Mouse (Mus musculus) telencephalon, adult 2 months (tissue): ENCODE measurements around the gene Ap3b2.

Experiments
- DNase-seq: peaks from one replicate; pipeline ENCODE4 v3.0.0-alpha.2; 2011; ENCODE audit warnings: low read depth, low spot score

The Ap3b2 gene

DNA sequence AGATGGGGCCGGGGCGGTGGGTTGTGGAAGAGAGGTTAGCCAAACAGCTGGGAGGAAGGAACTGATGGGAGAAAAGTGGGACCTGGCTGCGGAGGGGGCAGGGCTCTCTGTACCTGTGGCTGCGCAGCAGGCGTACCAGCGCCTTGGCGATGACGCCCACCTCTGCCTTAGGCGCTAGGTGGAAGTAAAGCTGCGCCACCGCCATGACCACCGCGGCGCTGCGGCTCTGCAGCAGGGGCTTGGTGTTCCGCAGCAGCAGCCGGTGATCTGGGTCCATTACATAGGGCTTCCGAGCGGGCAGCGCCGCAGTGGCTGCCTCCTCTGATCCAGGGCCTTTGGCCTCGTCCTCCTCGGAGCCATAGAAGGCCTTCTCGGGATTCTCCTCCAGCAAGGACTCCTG, 16.9 kb downstream of the Ap3b2 start:
- DNase-seq, result no peak

DNA sequence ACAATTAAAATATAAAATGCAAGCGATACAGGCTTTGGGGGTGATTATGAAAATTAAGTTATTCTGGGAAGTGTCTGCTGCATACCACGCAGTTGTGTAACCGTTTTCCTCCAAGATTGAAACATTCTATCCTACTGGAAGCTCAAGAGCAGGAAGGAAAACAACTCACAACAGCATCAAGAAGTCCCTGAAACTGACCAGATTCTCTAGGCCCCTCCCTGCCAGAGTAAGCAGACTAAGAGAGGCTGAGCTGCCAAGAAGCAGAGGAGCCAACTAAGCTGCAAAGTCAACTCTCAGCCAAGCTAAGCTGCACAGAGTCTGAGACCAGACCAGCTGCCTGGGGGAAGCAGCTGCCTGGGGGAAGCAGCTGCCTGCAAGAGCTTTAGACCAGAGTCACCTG, 18.5 kb downstream of the Ap3b2 start:
- peak; percentile 75 for DNase-seq

DNA sequence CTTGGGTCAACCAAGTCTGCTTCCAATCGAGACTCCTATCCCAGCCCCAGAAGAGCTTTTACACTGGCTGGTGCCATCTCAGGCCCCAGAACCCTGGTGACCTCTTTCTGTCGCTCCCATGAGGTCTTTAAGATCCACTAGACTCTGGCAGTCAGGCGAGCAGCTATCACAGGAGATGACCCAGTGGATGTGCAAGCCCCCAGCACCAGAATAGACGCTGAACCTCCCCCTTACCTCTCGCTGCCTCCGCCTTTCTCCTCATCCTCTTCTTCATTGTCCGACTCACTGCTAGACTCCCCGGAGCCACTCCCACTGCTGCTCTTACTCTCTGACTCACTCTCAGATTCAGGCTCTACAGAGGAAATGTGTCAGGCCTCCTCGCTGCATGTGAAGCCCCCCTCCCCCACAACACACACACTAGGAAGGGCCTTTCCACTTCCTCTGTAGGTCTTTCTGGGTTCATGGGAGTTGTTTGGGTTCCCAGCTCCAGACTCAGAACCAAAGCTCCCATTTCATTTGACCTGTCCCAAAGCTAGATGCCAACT, 28.7 kb downstream of the Ap3b2 start:
- DNase-seq, result no peak

DNA sequence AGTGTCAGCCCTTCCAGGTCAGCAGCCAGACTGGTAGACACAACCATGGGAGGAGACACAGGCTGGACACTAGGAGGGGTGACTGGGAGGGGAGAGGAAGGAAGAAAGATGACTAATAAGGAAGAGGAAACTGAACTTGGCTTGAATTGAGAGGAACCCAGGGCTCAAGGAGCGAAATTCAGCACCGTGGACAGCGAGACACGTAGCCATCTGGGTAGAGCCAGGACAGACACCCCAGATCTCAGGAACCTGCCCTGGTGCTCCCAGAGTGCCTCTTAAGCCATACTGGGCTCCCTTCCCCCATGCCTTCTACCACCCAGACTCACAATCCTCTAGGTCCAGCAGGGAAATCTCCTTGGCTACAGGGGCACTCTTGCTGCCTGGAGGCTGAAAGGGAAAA, 29.6 kb downstream of the Ap3b2 start:
- no peak for DNase-seq

DNA sequence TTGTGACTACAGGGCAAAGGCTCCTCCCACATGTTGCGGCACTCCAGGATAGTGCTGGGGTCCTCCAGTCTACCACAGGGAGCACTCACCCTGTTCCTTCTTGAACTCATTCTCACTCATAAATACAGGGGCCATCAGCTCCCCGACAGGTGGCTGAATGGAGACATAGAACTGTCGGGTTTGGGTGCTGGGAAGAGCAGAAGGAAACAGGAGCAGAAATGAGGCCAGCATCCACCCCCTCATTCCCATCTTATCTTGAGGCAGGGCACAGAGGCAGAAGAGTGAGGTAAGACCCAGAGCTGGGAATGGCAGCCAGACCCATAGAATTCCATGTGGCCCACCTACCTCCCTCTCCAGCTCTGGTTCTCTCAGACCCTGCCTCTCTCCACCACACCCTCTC, 30.9 kb downstream of the Ap3b2 start:
- DNase-seq, result no peak

DNA sequence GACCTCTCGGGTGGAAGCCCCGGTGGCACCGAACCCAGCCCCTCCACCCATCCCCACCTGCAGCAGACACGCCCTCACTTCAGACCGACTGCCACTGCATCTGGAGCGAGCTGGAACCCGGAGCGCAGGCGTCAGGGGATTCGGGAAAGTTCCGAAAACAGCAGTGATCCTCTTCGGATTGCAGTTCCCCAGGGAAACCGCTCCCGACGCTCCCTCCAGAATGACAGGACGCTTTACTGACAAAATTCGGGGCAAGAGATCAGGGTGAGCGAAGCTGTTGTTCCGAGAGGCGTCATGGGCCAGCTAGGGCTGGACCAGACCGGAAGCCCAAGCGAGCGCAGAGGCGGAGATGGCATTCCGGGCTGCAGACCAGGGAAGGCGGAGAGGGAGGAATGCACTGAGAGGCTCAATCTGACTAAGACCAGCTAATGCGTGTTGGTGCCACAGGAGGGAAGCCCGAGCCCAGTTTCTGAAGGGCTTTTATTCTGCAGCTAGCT, 38.5 kb downstream of the Ap3b2 start, which contains the start of gene Cpeb1:
Gene Cpeb1 (minus strand): TSS at position 311 of the 497 bp plus-strand sequence.
- DNase-seq, result peak; percentile 67

DNA sequence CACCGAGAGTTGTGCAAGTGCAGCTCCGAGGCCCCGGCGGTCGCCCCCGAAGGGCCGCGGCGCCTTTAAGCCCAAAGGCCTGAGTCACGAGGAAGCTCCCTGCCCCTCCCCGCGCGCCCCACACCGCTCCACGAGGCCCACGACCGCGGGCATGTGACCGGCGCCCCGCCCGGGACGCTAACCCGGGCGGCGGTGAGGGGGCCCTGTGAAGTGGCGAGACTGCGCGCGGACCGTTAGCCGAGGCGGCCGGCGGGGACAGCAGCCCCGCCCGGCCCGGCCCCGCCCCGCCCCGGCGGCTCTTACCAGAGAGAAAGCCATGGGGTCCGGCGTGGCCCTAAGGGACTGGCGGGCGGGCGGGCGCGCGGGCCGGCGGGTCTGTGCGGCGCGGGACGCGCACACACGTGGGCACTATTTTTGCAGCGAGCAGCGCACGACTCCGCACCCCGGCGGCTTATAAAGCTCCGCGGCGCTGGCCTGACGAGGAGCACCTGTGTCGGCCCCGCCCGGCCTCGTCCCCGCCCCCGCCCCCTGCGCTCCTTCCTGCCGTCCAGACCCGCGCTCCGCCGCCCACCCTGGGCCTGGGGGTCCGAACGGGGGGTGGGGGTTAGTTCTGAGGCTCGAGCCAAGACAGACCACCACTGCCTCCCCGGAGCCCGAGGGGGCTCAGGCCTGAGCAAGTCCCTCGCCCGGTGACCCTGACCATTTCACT, 39.2 kb downstream of the Ap3b2 start:
- DNase-seq, result no peak

DNA sequence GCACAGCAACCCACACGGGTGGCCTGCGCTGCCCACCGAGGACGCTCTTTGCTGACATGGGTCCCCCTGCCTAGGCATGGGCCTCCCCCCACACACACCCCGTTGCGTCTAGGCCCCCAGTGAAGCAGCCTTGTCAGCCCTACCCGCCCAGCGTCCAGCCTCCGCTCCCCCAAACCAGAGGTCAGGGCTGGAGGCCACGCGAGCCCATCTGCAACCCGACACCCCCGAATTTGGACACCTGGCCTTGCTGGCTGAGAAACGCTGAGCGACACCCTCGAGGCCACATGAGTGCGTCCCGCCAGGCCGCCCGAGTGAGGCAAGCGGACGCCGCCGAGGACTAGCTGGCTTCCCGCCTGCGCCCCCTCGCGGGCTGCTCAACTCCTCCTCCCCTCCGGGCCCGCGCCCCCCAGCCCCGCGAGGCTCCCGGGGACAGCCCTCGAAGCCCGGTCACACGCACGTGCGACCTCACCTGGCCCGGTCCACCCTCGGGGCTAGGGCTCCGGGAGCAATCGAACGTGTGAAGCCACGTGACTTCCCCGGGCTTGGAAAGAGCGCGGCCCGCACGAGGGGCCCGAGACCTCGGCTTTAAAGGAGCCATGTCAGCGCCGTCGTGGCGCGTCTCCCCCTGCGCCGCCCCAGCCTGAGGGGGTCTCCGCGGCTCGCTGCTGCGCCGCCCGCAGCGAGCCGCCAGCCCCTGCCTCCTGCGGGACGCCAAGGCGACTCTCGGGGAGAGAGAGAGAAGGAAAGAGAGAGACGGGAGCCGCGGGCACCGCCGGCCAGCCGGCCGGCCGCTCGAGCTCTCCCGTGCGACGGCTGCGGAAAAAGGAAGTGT, 40.1 kb downstream of the Ap3b2 start:
- no peak for DNase-seq

DNA sequence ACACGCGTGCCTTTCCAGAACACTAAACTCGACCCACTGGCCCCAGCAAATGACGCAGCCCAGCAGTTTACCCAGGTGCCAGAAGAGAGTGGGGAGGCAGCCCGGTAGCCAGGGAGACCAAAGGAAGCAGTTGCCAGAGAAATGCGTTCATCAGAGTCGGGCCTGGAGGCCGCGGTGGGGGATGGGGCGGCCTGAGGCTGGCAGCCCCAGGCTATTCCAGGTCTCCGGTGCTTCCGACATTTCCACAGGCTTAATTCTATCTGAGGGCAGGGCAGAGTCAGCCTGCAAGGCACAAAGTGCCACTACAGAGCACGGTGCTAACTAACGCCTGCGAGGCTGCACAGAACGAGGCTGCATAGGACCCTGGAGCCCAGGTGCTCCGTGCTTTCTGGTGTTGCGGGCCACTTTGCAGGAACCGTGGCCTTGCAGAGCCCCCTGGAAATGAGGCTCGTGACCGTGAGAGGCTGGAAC, 40.7 kb downstream of the Ap3b2 start:
- DNase-seq, result no peak
